Mouse (Mus musculus) midbrain, embryonic 11.5 days (tissue): ENCODE measurements around the gene Rps3. TPM values are rescaled to one million over a fixed set of nuclear protein-coding genes. Genes with fewer than 3 reads are reported as not detected.

ENCODE experiments used
- ATAC-seq: fragments of 200-750 bp; cut with Nextera tagmentation; 2 replicates; pipeline ENCODE4 v1.8.0; 2017; ENCODE audit warnings: moderate TSS enrichment, moderate library complexity; ENCODE audit not compliant: low FRiP score
- DNase-seq: peaks from one replicate; pipeline ENCODE4 v3.0.0; 2015; ENCODE audit warnings: low spot score; ENCODE audit errors: missing footprints
- H3K27ac ChIP-seq: fragments of 300-500 bp; sonication (generic); 2 replicates; pipeline ENCODE4 v1.5.1; 2014; ENCODE audit warnings: low read depth, low read length
- H3K27me3 ChIP-seq: fragments of 300-500 bp; sonication (generic); 2 replicates; pipeline ENCODE4 v1.6.1; 2014; ENCODE audit warnings: mild to moderate bottlenecking, low read length, moderate library complexity, mixed read lengths; ENCODE audit not compliant: control insufficient read depth, insufficient read depth
- H3K36me3 ChIP-seq: fragments of 300-500 bp; sonication (generic); 2 replicates; pipeline ENCODE4 v1.6.1; 2014; ENCODE audit warnings: mild to moderate bottlenecking, low read length, moderate library complexity, mixed read lengths; ENCODE audit not compliant: control insufficient read depth, insufficient read depth
- H3K4me1 ChIP-seq: fragments of 300-500 bp; sonication (generic); 2 replicates; pipeline ENCODE4 v1.6.1; 2014; ENCODE audit warnings: low read length; ENCODE audit not compliant: control insufficient read depth, insufficient read depth
- H3K4me2 ChIP-seq: fragments of 300-500 bp; sonication (generic); 2 replicates; pipeline ENCODE4 v1.6.1; 2014; ENCODE audit warnings: mild to moderate bottlenecking, moderate library complexity
- H3K4me3 ChIP-seq: fragments of 300-500 bp; sonication (generic); 2 replicates; pipeline ENCODE4 v1.5.1; 2014; ENCODE audit warnings: low read depth, low read length
- H3K9ac ChIP-seq: fragments of 300-500 bp; sonication (generic); 2 replicates; pipeline ENCODE4 v1.6.1; 2014; ENCODE audit warnings: low read length
- H3K9me3 ChIP-seq: fragments of 300-500 bp; sonication (generic); 2 replicates; pipeline ENCODE4 v1.6.1; 2016; ENCODE audit warnings: low read length; ENCODE audit not compliant: control insufficient read depth
- WGBS: fragments of 180-500 bp; shearing (Covaris S2); extraction: QIAGEN DNeasy Blood & Tissue Kit; methylation state at CpG from one replicate; pipeline ENCODE4 v1.1.7; 2014; 5-methylcytosine and 5-hydroxymethylcytosine counted together
- polyA plus RNA-seq: library from polyadenylated mRNA; unstranded; fragments of >200 nt; fragmentation: Nextera tagmentation; extraction: Ambion mirVana; gene quantifications from 2 replicates; pipeline ENCODE4 v1.2.1, GENCODE M21; 2014

Rps3 gene
- polyA plus RNA-seq, 1 experiment from 2014 or later = 724 TPM

DNA sequence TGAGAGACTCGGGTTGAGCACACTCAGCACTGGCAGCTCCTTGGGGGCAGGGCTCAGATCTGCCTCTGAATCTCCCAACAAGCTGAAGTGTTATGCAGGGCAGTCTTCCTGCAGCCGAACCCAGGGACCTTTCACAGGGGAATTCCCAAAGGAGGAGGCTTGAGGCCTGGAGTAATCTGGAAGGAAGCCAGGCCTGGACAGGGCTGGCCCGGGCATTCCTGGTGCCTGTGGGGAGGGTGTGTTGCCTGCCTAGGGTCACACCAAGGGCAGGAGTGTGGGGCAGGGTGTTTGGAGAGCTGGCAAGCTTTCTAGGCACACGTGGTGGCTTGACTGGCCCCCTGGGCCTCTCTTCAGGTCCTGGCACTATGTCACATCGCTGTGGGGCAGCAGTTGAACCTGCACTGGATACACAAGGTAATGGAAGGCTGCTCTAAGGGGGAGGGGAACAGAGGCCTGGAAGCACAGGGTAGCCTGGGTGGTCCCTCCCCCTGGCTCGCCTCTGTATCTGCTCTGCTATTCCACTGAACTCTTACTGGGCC lies 41.9 kb downstream of the Rps3 start:
- Histone ChIP-seq H3K4me3 (no peak overlapping the region), H3K36me3 (no peaks in the 10 kb centered on the region), H3K9ac (no peak overlapping the region; the same call in 1 of the 2 replicates), H3K27ac (no peak overlapping the region), H3K9me3 (no peaks in the 10 kb centered on the region), H3K27me3 (no peaks in the 10 kb centered on the region), H3K4me2 (no peak overlapping the region), H3K4me1 (peaks cover 14% of the 10 kb centered on the region)
- WGBS = 32% methylated on average over 6 of the region's 6 CpGs
- ATAC-seq (no peak), DNase-seq (no peak)

DNA sequence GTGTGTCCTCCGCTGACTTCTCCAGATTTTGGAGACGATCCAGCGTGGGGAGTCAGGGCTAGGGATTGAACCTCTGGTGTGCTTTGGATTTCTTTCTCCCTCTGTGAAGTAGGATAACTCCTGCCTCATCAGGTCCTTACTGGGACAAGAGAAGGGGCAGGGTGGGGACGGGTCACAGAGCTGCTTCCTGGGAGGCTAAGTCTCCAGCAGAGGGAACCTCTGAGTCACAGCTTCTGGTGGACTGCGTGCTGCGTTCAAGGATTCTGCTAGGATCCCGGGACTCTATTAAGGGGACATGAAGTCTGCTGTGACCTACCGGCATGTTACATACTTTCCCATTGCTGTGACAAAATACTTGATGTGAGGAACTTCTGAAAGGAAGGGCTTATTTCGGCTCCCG lies 44.7 kb downstream of the Rps3 start:
- no peak for DNase-seq
- Histone ChIP-seq H3K27ac (no peak overlapping the region), H3K27me3 (no peaks in the 10 kb centered on the region), H3K4me1 (peaks cover 21% of the 10 kb centered on the region), H3K36me3 (no peaks in the 10 kb centered on the region), H3K4me3 (no peak overlapping the region), H3K9me3 (no peaks in the 10 kb centered on the region), H3K4me2 (no peak overlapping the region), H3K9ac (no peak overlapping the region)
- 67% methylated on average over 10 of the region's 10 CpGs for WGBS
- no peak for ATAC-seq

DNA sequence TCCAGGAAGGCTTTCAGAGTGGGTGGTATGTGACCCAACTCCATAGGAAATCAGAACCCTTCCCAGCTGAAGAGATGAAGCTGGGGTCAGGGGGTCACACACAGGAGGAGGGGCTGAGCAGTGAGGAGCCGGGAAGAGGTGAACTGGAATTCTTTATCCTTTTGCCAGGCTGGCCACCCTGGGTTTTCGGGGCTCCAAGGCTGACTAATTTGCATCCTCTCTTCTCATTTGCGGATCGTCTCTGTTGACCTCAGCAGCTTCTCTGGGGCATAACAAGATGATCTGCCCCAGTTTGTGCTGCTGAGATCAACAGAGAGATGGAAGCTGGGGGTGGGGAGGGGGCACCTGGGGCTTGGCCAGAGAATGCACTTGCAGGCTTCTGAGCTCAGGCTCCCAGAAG lies 47.0 kb downstream of the Rps3 start:
- ATAC-seq (no peak), DNase-seq (no peak)
- Histone ChIP-seq H3K27me3 (no peaks in the 10 kb centered on the region), H3K9ac (0 out of 2 replicates have a peak overlapping the region, but pooled peaks have one; percentile 10), H3K9me3 (no peaks in the 10 kb centered on the region), H3K4me1 (peaks cover 18% of the 10 kb centered on the region), H3K36me3 (no peaks in the 10 kb centered on the region), H3K4me3 (no peak overlapping the region), H3K27ac (no peak overlapping the region), H3K4me2 (no peak overlapping the region)
- WGBS = 1% methylated on average over 4 of the region's 4 CpGs

DNA sequence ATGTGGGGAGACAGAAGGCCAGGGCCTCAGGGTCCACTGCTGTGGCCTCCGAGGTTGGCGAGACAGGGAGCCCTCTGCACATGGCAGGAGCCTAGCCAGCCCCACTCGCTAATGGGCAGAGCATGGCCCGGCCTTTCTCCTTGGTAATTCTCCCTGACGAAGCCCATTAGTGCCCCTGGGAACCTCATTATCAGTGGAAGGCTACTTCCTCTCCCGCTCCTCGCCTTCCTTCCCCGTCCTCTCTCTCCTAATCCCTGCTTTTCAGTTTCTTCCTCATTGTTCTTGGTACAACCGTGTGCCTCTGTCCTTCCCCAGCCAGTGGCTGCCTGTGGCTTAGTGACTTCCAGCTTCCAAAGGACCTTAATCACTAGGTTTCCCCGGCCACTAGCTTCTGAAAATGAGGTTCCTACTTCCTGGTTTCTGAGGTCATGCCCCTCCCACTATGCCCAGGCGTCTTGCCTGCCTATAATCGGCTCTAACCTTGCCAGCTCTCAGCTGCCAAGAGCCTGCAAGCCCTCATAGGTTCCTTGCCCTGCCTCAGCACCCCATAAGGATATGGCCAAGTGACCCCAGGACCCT lies 48.8 kb downstream of the Rps3 start:
- H3K9me3 ChIP-seq = no peaks in the 10 kb centered on the region
- H3K4me3 ChIP-seq = no peak overlapping the region
- H3K36me3 ChIP-seq = no peaks in the 10 kb centered on the region
- no peak overlapping the region for H3K27ac ChIP-seq
- no peak overlapping the region for H3K4me2 ChIP-seq
- H3K4me1 ChIP-seq = peaks cover 18% of the 10 kb centered on the region
- DNase-seq = no peak
- no peak for ATAC-seq
- no peaks in the 10 kb centered on the region for H3K27me3 ChIP-seq
- 21% methylated on average over 12 of the region's 12 CpGs for WGBS
- no peak overlapping the region for H3K9ac ChIP-seq

DNA sequence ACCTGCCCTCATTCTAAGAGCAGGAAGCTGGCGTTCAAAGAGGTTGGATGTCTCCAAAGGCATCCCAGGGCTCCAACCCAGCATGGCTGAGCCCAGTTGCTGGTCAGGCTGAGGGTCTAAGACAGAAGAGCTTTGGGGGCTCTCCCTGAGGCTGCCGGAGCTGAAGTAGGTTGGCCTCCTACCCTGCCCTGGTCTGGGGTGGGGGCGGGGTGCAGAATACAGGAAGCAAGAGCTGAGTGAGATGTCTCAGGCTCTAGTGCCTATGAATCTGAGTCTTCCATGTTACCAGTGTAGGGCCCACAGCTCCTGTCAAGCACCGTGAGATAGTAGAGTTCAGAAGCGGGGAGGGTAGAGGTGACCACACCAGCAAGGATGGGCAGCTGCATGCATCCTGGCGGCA lies 50.7 kb downstream of the Rps3 start:
- H3K36me3 ChIP-seq = no peaks in the 10 kb centered on the region
- 82% methylated on average over 6 of the region's 6 CpGs for WGBS
- no peak overlapping the region for H3K9ac ChIP-seq
- H3K4me2 ChIP-seq = no peak overlapping the region
- no peak for ATAC-seq
- peaks cover 18% of the 10 kb centered on the region for H3K4me1 ChIP-seq
- H3K4me3 ChIP-seq = no peak overlapping the region
- H3K27me3 ChIP-seq = no peaks in the 10 kb centered on the region
- DNase-seq = no peak
- H3K9me3 ChIP-seq = no peaks in the 10 kb centered on the region
- no peak overlapping the region for H3K27ac ChIP-seq

DNA sequence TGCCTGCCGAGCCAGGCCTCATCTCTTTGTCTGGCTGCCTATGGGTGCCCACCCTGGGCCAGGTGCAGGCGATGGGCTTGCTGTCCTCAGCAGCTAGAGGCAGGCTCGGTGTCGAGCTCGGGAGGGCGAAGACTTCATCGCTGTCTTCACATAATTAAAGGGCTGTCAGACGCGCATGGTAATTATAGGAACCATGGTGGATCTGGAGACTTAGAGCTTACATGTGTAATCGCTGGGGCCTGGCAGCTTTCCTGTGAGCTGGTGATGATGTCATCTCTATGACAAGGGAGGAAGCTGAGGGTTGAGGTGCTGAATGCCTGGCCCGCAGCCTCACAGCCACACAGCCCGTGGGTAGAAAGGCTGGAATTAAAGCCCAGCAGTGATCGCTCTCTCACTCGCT lies 51.3 kb downstream of the Rps3 start:
- WGBS = 75% methylated on average over 14 of the region's 14 CpGs
- no peak overlapping the region for H3K9ac ChIP-seq
- H3K27me3 ChIP-seq = no peaks in the 10 kb centered on the region
- no peak overlapping the region for H3K4me2 ChIP-seq
- H3K4me1 ChIP-seq = peaks cover 18% of the 10 kb centered on the region
- no peaks in the 10 kb centered on the region for H3K36me3 ChIP-seq
- no peak overlapping the region for H3K27ac ChIP-seq
- H3K4me3 ChIP-seq = no peak overlapping the region
- H3K9me3 ChIP-seq = no peaks in the 10 kb centered on the region
- DNase-seq (no peak), ATAC-seq (no peak)

DNA sequence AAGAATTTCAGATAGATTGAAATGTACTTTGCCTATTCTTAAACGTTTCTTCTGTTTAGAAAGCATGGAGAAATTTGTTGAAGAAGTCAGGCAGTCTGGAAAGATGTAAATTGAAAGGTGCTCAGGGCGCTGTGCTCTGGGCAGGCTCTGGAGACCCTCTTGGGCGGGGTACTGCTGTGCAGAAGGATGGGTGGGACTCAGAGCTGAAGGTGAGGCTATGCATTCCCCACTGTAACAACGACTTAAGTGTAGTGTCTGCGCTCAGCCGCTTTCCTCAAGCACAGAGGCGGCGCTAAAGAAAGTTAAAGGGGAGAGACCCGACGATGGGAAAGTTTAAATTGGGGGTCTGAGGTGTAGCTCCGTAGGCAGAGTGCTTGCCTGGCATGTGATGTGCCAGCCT lies 53.3 kb downstream of the Rps3 start:
- no peaks in the 10 kb centered on the region for H3K9me3 ChIP-seq
- no peaks in the 10 kb centered on the region for H3K27me3 ChIP-seq
- DNase-seq (no peak), ATAC-seq (no peak)
- H3K9ac ChIP-seq = no peak overlapping the region
- H3K27ac ChIP-seq = no peak overlapping the region
- peaks cover 10% of the 10 kb centered on the region for H3K4me1 ChIP-seq
- no peaks in the 10 kb centered on the region for H3K36me3 ChIP-seq
- H3K4me2 ChIP-seq = no peak overlapping the region
- WGBS = 78% methylated on average over 11 of the region's 11 CpGs
- H3K4me3 ChIP-seq = no peak overlapping the region

DNA sequence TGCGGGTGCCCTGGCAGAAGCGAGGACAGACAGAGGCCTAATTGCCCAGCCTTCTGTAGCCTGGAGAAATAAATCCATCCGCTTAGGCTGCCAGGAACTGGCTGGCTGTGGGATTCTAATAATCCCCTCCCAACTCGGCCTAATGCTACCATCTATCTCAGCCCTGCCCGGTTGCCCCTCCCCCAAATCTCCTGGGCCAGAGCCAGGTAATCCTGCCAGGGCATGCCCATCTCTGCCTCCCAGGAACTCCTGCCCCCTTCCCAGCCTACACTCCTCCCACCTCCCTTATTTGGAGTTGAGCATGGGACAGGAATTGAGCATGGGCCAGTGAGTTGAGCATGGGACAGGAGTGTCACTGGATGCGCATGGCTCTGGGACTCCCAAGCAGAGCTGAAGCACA lies 53.8 kb downstream of the Rps3 start:
- no peaks in the 10 kb centered on the region for H3K36me3 ChIP-seq
- H3K4me2 ChIP-seq = no peak overlapping the region
- no peak overlapping the region for H3K9ac ChIP-seq
- 27% methylated on average over 6 of the region's 6 CpGs for WGBS
- peaks cover 10% of the 10 kb centered on the region for H3K4me1 ChIP-seq
- H3K4me3 ChIP-seq = no peak overlapping the region
- H3K9me3 ChIP-seq = no peaks in the 10 kb centered on the region
- no peak for DNase-seq
- no peak overlapping the region for H3K27ac ChIP-seq
- H3K27me3 ChIP-seq = no peaks in the 10 kb centered on the region
- ATAC-seq = no peak

DNA sequence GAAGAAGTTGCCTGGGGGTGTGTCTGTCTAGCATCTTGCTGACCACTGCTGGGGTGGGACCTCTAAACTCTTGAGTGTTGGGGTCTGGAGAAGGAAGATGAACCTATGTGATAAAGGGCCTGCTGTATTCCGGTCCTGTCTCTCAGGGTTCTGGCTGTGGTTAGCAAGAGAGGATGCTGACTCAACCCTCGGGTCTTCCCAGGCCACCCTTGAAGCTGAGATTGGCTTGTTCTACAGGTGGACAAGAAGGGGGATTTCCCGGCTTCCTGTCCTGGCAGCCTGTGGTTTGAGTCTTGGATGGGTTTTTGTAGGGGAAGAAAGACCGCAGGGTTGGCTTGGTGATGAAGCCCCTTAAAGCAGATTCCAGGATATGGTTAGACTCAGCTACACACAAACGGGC lies 54.7 kb downstream of the Rps3 start:
- ATAC-seq (no peak), DNase-seq (no peak)
- H3K27ac ChIP-seq = no peak overlapping the region
- H3K36me3 ChIP-seq = no peaks in the 10 kb centered on the region
- no peak overlapping the region for H3K4me3 ChIP-seq
- no peak overlapping the region for H3K9ac ChIP-seq
- WGBS = 91% methylated on average over 5 of the region's 5 CpGs
- no peak overlapping the region for H3K4me2 ChIP-seq
- H3K27me3 ChIP-seq = no peaks in the 10 kb centered on the region
- peaks cover 8% of the 10 kb centered on the region for H3K4me1 ChIP-seq
- H3K9me3 ChIP-seq = no peaks in the 10 kb centered on the region
